Mouse (Mus musculus): ENCODE results near the gene Tmem106b. TPM values are rescaled to one million over a fixed set of nuclear protein-coding genes. Genes with fewer than 3 reads are reported as not detected.

Gene Tmem106b
- polyA plus RNA-seq (2014; fragmentation: Nextera tagmentation; extraction: Ambion mirVana) = 43.3 and 46.6 TPM in 2 replicates

- Histone ChIP-seq H3K27ac (replicated peaks; ENCODE audit: low read depth, low read length) (peak within 1 kb of the TSS; percentile 83), H3K4me2 (ENCODE audit: low read length) (peak within 1 kb of the TSS; percentile 75), H3K36me3 (ENCODE audit: control insufficient read depth, insufficient read depth, low read length) (peaks cover 23% of the 10 kb centered on the region), H3K4me3 (replicated peaks; ENCODE audit: low read depth, low read length) (peak within 1 kb of the TSS; percentile 98), H3K27me3 (ENCODE audit: control insufficient read depth, insufficient read depth, low read length) (no peaks in the 10 kb centered on the region), H3K4me1 (ENCODE audit: control insufficient read depth, insufficient read depth, low read length) (peaks cover 4% of the 10 kb centered on the region; the same call in 1 of the 2 replicates), H3K9me3 (ENCODE audit: control insufficient read depth, low read length) (no peaks in the 10 kb centered on the region), H3K9ac (replicated peaks; ENCODE audit: low read length) (peak within 1 kb of the TSS; percentile 90)
- 3% methylated on average over 61 of the region's 61 CpGs for WGBS
- ATAC-seq (ENCODE audit: low FRiP score, low TSS enrichment) = peak; percentile 100
- DNase-seq = peak; percentile 99
These were observed at the start of gene Tmem106b for GRCm38 (mm10) chr6:13069302-13070146. Gene Tmem106b (plus strand): TSS chr6:13069759.

GRCm38 (mm10) chr6:13021245-13022100 lies 48.1 kb upstream of the Tmem106b start:
- ATAC-seq (ENCODE audit: low FRiP score, low TSS enrichment) (no peak; the same call in 1 of the 2 replicates), DNase-seq (peak; percentile 10)
- Histone ChIP-seq H3K9ac (replicated peaks; ENCODE audit: low read length) (no peak overlapping the region), H3K4me3 (replicated peaks; ENCODE audit: low read depth, low read length) (no peak overlapping the region), H3K4me2 (ENCODE audit: low read length) (no peak overlapping the region), H3K27ac (replicated peaks; ENCODE audit: low read depth, low read length) (no peak overlapping the region), H3K9me3 (ENCODE audit: control insufficient read depth, low read length) (no peaks in the 10 kb centered on the region), H3K36me3 (ENCODE audit: control insufficient read depth, insufficient read depth, low read length) (no peaks in the 10 kb centered on the region), H3K27me3 (ENCODE audit: control insufficient read depth, insufficient read depth, low read length) (no peaks in the 10 kb centered on the region), H3K4me1 (ENCODE audit: control insufficient read depth, insufficient read depth, low read length) (no peaks in the 10 kb centered on the region)
- 31% methylated on average over 5 of the region's 5 CpGs for WGBS

- Histone ChIP-seq H3K27ac (replicated peaks; ENCODE audit: low read depth, low read length) (no peak overlapping the region), H3K36me3 (ENCODE audit: control insufficient read depth, insufficient read depth, low read length) (no peaks in the 10 kb centered on the region), H3K4me1 (ENCODE audit: control insufficient read depth, insufficient read depth, low read length) (no peaks in the 10 kb centered on the region), H3K27me3 (ENCODE audit: control insufficient read depth, insufficient read depth, low read length) (no peaks in the 10 kb centered on the region), H3K9ac (replicated peaks; ENCODE audit: low read length) (no peak overlapping the region), H3K9me3 (ENCODE audit: control insufficient read depth, low read length) (no peaks in the 10 kb centered on the region), H3K4me3 (replicated peaks; ENCODE audit: low read depth, low read length) (no peak overlapping the region), H3K4me2 (ENCODE audit: low read length) (no peak overlapping the region)
- DNase-seq = no peak
- ATAC-seq (ENCODE audit: low FRiP score, low TSS enrichment) = no peak
These were observed 39.0 kb upstream of the Tmem106b start for GRCm38 (mm10) chr6:13030558-13030957.

DNA sequence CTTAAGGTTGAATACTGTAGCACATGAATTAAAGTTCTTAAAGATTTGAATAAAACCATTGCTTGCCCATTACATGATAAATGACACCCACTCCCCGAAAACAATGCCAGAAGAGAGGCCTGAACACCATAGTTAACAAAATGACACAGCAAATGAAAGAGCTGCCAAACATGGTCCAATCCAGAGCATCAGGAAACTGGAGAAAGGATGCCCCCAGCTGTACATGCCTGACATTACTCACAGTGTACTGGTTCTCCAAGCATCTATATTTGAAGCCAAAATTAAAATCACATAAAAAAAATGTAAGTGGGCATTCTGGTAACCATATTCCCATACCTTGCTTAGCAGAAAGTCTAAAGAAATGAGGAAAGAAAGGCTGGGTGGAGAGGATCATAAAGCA lies 38.6 kb upstream of the Tmem106b start:
- Histone ChIP-seq H3K27ac (replicated peaks; ENCODE audit: low read depth, low read length) (no peak overlapping the region), H3K27me3 (ENCODE audit: control insufficient read depth, insufficient read depth, low read length) (no peaks in the 10 kb centered on the region), H3K9me3 (ENCODE audit: control insufficient read depth, low read length) (no peaks in the 10 kb centered on the region), H3K4me3 (replicated peaks; ENCODE audit: low read depth, low read length) (no peak overlapping the region), H3K9ac (replicated peaks; ENCODE audit: low read length) (no peak overlapping the region), H3K4me2 (ENCODE audit: low read length) (no peak overlapping the region), H3K4me1 (ENCODE audit: control insufficient read depth, insufficient read depth, low read length) (no peaks in the 10 kb centered on the region), H3K36me3 (ENCODE audit: control insufficient read depth, insufficient read depth, low read length) (no peaks in the 10 kb centered on the region)
- 52% methylated on average over 1 of the region's 1 CpGs for WGBS
- ATAC-seq (ENCODE audit: low FRiP score, low TSS enrichment) = no peak; the same call in 1 of the 2 replicates
- DNase-seq = peak; percentile 77

GRCm38 (mm10) chr6:13052408-13053200 lies 17.0 kb upstream of the Tmem106b start:
- ATAC-seq (ENCODE audit: low FRiP score, low TSS enrichment) (no peak), DNase-seq (no peak)
- 96% methylated on average over 4 of the region's 4 CpGs for WGBS
- Histone ChIP-seq H3K27me3 (ENCODE audit: control insufficient read depth, insufficient read depth, low read length) (no peaks in the 10 kb centered on the region), H3K4me3 (replicated peaks; ENCODE audit: low read depth, low read length) (no peak overlapping the region), H3K9ac (replicated peaks; ENCODE audit: low read length) (no peak overlapping the region), H3K9me3 (ENCODE audit: control insufficient read depth, low read length) (no peaks in the 10 kb centered on the region), H3K4me1 (ENCODE audit: control insufficient read depth, insufficient read depth, low read length) (no peaks in the 10 kb centered on the region), H3K36me3 (ENCODE audit: control insufficient read depth, insufficient read depth, low read length) (no peaks in the 10 kb centered on the region), H3K27ac (replicated peaks; ENCODE audit: low read depth, low read length) (no peak overlapping the region), H3K4me2 (ENCODE audit: low read length) (no peak overlapping the region)

DNA sequence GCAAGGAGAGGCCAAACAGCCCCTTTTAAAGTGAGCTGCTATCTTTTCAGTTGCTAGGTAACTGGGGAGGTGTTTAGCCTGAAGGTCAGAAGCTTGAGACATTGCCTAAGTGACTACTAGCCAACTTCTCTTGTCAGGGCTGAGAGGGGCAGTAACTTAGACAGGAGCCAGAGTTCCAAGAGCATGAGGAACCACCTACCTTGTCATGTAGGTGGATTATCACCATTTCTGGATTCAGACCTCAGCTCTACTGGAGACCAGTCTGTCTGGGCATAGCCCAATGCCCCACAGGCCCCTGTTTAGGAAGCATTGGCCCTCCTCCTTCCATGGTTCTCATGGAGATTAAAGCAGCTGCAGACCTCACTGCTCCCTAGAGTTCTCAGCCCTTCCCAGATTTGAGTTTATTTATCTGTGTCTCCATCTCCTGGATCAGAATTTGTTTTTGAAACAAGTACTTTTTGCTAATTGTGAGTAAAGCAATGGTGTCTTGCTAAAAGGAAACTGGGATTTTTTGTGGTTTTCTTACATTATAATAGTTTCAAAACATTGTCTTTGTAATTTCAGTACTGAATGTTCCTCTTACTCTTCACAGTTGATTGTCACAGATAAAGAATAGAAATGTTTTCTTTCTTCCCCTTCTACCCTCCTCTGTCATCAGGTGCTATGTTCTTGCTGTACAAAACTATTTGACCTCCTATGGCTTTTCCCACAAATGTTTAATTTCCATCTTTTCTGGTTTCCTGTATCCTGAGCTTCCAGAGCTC lies 8.1 kb upstream of the Tmem106b start:
- no peak for ATAC-seq (ENCODE audit: low FRiP score, low TSS enrichment)
- no peaks in the 10 kb centered on the region for H3K36me3 ChIP-seq (ENCODE audit: control insufficient read depth, insufficient read depth, low read length)

GRCm38 (mm10) chr6:13062063-13062462 lies 7.5 kb upstream of the Tmem106b start:
- no peak overlapping the region for H3K4me2 ChIP-seq (ENCODE audit: low read length)
- H3K36me3 ChIP-seq (ENCODE audit: control insufficient read depth, insufficient read depth, low read length) = no peaks in the 10 kb centered on the region
- no peaks in the 10 kb centered on the region for H3K9me3 ChIP-seq (ENCODE audit: control insufficient read depth, low read length)
- DNase-seq (no peak), ATAC-seq (ENCODE audit: low FRiP score, low TSS enrichment) (no peak)
- H3K9ac ChIP-seq (replicated peaks; ENCODE audit: low read length) = no peak overlapping the region
- no peaks in the 10 kb centered on the region for H3K4me1 ChIP-seq (ENCODE audit: control insufficient read depth, insufficient read depth, low read length)
- no peak overlapping the region for H3K27ac ChIP-seq (replicated peaks; ENCODE audit: low read depth, low read length)
- 85% methylated on average over 4 of the region's 4 CpGs for WGBS
- no peaks in the 10 kb centered on the region for H3K27me3 ChIP-seq (ENCODE audit: control insufficient read depth, insufficient read depth, low read length)
- no peak overlapping the region for H3K4me3 ChIP-seq (replicated peaks; ENCODE audit: low read depth, low read length)

More for the DNA sequence above, 8.1 kb upstream of the Tmem106b start:
- H3K27me3 ChIP-seq (ENCODE audit: control insufficient read depth, insufficient read depth, low read length) = no peaks in the 10 kb centered on the region
- no peak for DNase-seq
- H3K27ac ChIP-seq (replicated peaks; ENCODE audit: low read depth, low read length) = no peak overlapping the region
- H3K4me3 ChIP-seq (replicated peaks; ENCODE audit: low read depth, low read length) = no peak overlapping the region
- H3K4me2 ChIP-seq (ENCODE audit: low read length) = no peak overlapping the region
- no peaks in the 10 kb centered on the region for H3K9me3 ChIP-seq (ENCODE audit: control insufficient read depth, low read length)
- no peaks in the 10 kb centered on the region for H3K4me1 ChIP-seq (ENCODE audit: control insufficient read depth, insufficient read depth, low read length)
- H3K9ac ChIP-seq (replicated peaks; ENCODE audit: low read length) = no peak overlapping the region

Data from midbrain, embryonic 14.5 days (tissue).